Mouse (Mus musculus) liver, adult (tissue): ENCODE measurements at regions not wholly inside any gene's neighbourhood (a gene's known extent, or its start where the extent isn't known, plus 50 kb on each side); places are given as distances from the start of the nearest gene placed in this dataset.

Source experiments
- GATA4 ChIP-seq: IDR thresholded peaks from 2 replicates; pipeline ENCODE4 v1.6.1; 2014; ENCODE audit warnings: mild to moderate bottlenecking, low read length; ENCODE audit not compliant: insufficient replicate concordance

- no peak for TF ChIP-seq GATA4
Measured at GRCm38 (mm10) chr9:85637274-85637673, 111.9 kb downstream of the Ibtk start.

DNA sequence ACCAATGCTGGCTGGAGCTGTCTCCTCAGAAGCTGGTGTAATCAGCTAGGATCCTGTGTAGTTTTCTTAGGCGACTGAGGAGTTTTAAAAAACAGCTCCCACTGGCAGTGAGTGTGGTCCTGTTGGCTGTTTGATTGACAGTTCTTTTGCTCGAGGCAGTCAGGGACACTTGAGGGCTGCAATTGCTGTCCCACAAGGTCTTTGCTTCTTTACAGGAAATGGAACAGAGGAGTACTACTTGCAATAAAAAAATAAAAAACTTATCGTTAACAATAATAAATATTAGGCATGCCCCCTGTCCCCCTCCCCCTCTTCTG is 113.0 kb downstream of the Ibtk start:
- TF ChIP-seq GATA4 = no peak

- TF ChIP-seq GATA4 = no peak
Measured at GRCm38 (mm10) chr9:85635438-85636130, 113.5 kb downstream of the Ibtk start.

DNA sequence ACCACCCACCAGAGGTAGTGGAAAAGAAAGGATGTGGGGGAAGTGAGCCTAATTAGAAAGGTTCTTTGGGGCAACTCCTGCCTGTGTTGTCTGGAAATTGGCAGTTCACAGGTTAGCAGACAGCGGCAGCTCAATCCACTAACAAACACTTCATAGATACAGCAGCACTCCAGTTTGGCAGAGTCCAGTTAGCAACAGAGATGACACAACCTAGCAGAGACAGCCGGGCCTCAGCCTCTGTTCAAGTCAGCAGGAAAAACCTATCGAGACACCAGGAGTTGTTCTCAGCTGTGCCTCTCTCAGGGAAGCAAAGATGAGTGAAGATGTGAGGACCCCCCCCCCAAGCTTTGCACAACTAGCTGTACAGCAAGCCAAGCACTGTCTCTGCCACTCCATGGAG is 131.2 kb downstream of the Ibtk start:
- no peak for TF ChIP-seq GATA4

DNA sequence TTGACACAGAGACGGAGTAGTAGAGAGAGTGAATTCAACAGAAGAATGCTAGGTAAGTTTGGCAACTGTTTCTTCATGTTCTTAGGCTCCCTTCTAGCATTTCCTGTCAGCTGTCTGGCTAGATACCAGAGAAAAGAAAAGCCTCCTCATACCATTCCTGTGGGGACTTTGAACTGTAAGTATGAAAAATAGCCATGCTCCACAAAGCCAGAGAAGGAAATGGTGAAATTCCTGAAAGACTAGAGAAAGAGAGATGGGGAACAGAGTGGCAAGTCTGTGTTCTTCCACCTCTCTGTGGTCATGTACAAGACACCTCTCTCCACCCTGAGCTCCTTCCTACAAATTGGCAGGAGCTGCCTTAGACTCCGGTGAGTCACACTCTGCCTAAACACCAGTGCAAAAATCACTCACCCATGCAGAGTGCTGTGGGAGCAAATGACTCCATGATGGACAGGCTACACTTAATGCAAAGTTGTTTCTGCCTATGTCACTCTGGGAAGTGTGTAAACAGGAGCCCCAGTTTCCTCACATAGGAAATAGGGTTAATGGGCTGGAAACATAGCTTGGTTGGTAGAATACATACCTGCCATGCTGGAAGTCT is 131.9 kb downstream of the Ibtk start:
- TF ChIP-seq GATA4 = no peak

GRCm38 (mm10) chr9:85616266-85616869 is 132.8 kb downstream of the Ibtk start:
- TF ChIP-seq GATA4 = no peak

- no peak for TF ChIP-seq GATA4
Measured at GRCm38 (mm10) chr9:85609152-85609551, 140.0 kb downstream of the Ibtk start.

DNA sequence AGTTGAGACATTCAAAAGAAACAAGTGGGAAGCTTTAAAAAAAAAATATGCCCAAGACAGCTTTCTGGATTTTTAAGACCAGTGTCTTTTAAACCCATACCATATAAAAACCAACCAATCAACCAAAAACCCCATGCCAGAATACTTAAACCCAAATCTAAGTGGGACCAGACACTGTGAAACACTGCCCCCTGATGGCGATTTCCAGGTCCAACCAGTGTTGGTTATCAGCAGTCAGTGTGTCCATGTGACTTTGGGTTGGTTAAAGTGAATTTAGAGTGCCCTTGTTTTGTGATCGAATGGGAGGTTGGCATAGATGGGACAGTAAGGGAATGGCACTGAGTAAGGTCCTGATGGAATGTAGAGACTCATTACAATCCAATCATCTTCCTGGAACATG is 152.2 kb downstream of the Ibtk start:
- no peak for TF ChIP-seq GATA4

GRCm38 (mm10) chr9:85593867-85594266 is 155.3 kb downstream of the Ibtk start:
- no peak for TF ChIP-seq GATA4

- peak; percentile 50; the same call in 1 of the 2 replicates for TF ChIP-seq GATA4
Measured at GRCm38 (mm10) chr9:85592639-85593038, 156.5 kb downstream of the Ibtk start.

GRCm38 (mm10) chr9:85589210-85589609 is 159.9 kb downstream of the Ibtk start:
- TF ChIP-seq GATA4 = no peak

DNA sequence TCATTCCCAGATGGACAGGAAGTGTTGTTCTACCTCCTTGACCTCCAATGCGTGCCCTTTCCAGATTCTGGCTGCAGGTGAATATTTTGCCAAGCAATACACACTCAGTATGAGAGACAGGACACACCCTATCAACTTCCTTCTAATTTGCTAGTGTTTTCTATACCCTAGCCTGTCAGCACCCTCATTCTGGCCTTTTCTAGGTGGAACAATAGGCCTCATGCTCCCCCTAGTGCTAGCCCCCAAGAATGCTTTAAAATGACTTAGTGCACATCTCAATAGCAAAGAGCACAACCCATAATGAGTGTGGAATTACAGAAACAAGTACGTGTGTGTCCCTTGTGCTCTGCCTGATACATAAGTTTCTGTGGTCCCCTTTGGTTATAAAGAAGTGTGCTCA is 161.1 kb downstream of the Ibtk start:
- no peak for TF ChIP-seq GATA4

DNA sequence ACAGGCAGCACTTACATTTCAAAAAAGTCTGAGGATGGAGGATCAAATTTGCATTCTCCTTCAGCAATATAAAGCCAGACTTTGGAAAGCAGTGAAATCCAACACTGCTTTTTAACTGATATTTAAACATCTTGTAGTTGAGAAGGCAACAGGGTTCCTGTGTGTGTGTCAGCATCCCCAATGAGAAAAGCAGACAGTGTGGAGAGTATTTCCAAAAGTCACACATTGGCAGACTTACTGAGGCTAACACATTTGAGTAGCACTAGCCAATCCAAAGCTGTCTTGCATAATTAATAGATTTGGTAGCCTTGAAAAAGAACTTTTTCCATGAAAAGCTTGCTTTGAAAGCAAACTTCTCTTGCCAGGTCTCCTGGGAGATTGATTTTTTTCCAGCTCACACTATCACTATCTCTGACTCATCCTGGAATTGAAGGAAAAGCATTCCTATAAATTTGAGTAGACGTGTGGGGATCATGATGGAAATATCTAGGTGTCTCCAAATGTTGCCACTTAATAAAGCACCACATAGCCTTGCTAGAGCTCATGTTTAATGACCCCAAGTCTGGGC is 168.0 kb downstream of the Ibtk start:
- no peak for TF ChIP-seq GATA4

DNA sequence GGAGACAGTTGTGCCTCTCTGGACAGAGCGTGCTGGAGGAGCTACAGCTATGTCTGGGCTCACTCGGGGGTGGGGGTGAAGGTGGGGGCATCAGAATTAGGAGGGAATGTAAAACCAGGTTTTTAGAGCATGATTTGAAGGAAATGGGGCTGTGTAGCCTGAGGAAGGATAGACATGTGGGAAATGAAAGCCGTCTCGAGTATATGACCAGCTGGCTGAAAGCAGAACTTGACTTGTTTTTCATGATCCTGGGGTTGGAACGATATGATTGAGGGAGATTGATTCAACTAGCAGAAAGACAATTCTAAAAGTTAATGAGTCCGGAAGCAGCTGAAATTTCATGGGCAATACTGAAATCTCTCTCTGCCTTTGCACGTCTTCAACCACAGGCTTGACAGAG is 171.3 kb downstream of the Ibtk start:
- no peak for TF ChIP-seq GATA4

- TF ChIP-seq GATA4 = no peak
Measured at GRCm38 (mm10) chr9:85577338-85577737, 171.8 kb downstream of the Ibtk start.

DNA sequence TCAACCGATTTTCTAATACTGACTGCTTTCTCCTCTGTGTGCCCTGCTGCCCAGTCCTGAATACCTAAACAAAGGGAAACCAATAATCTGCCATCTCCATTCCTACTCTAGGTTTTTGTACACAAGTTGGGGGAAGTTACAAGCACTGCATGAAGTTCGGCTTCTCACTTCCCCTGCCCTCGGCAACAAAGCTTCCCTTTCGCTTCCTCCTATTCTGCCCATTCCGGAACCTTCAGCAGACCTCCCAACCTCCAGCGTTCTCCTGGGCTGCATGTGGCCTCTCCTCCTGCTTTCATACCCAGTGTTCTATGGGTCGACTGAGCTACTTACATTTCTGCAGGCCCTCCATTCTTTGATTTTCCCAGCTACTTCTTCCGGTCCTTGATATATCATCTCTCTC is 180.3 kb downstream of the Ibtk start:
- no peak for TF ChIP-seq GATA4
